8 mouse cellular contexts compared by ENCODE assay signal in the genomic region with DNA sequence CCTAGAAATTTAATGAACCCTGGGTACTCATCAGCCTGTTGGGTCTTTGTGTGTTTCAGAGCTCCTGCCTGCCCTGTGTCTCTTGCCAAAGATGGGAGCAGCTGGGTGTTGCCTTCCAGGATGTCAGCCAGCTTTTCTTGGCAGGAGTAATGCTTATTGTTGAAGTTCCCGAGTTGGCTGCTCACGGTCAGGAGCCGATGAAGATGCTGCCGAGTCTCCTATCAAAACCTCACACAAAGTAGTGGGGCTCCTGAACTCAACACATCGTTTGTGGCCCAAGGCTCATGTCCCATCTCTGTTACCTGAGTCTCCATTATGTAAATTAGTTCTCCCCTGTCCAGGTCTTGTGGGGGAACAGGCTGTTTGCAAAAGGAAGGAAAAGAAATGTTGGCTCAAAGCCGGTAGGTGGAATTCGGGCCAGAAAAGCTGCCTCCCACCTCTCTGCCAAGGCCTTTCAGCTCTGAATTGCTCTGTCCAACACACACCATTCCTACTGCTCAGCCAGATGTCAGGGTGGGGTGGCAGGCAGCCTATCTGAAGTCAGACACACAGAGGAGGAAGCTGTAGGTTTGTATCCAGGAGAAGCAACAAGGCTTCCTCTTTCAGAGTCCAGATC.
DNase-seq lines count a peak whose midpoint lies in the region; ATAC-seq lines count a peak whose summit lies in the region.

No protein-coding gene starts in this region.

- 61% methylated on average over 7 of the region's 7 CpGs for WGBS in forebrain, embryonic 16.5 days
- WGBS in stomach, embryonic 14.5 days = 55% methylated on average over 7 of the region's 7 CpGs

- no peak overlapping the region for H3K4me2 ChIP-seq in forebrain, embryonic 16.5 days (ENCODE audit: low read length)
- no peak overlapping the region for H3K4me2 ChIP-seq in stomach, embryonic 14.5 days (replicated peaks; ENCODE audit: low read depth, low read length)

- peaks cover 8% of the 10 kb centered on the region; the same call in 1 of the 2 replicates for H3K4me1 ChIP-seq in forebrain, embryonic 16.5 days (replicated peaks; ENCODE audit: control insufficient read depth, insufficient read depth, low read length)
- H3K4me1 ChIP-seq in stomach, embryonic 14.5 days (ENCODE audit: control insufficient read depth, insufficient read depth, low read length) = no peaks in the 10 kb centered on the region

- no peak overlapping the region for H3K27ac ChIP-seq in forebrain, embryonic 16.5 days (ENCODE audit: low read length)
- no peak overlapping the region; the same call in 1 of the 2 replicates for H3K27ac ChIP-seq in stomach, embryonic 14.5 days (ENCODE audit: low read length)

- no peaks in the 10 kb centered on the region for H3K36me3 ChIP-seq in forebrain, embryonic 16.5 days (ENCODE audit: control insufficient read depth, insufficient read depth)
- H3K36me3 ChIP-seq in stomach, embryonic 14.5 days (ENCODE audit: control insufficient read depth, insufficient read depth, low read length) = no peaks in the 10 kb centered on the region

- DNase-seq in adrenal gland, adult (ENCODE audit: inconsistent age in 2 of 2, low spot score in 1 of 2) = peak; percentile 26 to 60
- no peak for DNase-seq in adrenal gland, postnatal 4 days (ENCODE audit: low spot score in 2 of 2)
- DNase-seq in adrenal gland, adult 2 months = peak; percentile 57
- DNase-seq in lung, adult 18-20 months = peak; percentile 75 to 86
- DNase-seq in thymus, adult 18-20 months = no peak

- peak; percentile 79 for ATAC-seq in forebrain, embryonic 16.5 days
- ATAC-seq in hematopoietic stem cell, adult 5-6 weeks (replicated peaks in 1 of 2; ENCODE audit: insufficient read depth in 1 of 2, low FRiP score in 2 of 2, low TSS enrichment in 1 of 2, low read depth in 1 of 2, poor library complexity in 2 of 2, severe bottlenecking in 2 of 2) = peak; percentile 54 to 58; a peak in 3 of 4 replicates
- ATAC-seq in stomach, embryonic 14.5 days (ENCODE audit: insufficient number of reproducible peaks, insufficient read depth, low FRiP score, low read depth) = 0 out of 2 replicates have a peak, but pooled peaks have one; percentile 37

- H3K9ac ChIP-seq in forebrain, embryonic 16.5 days (replicated peaks; ENCODE audit: low read depth, low read length) = no peak overlapping the region
- no peak overlapping the region for H3K9ac ChIP-seq in stomach, embryonic 14.5 days (replicated peaks; ENCODE audit: low read depth, low read length)

- H3K27me3 ChIP-seq in forebrain, embryonic 16.5 days (replicated peaks; ENCODE audit: control insufficient read depth, insufficient read depth, low read length) = no peaks in the 10 kb centered on the region
- no peaks in the 10 kb centered on the region for H3K27me3 ChIP-seq in stomach, embryonic 14.5 days (ENCODE audit: control insufficient read depth, insufficient read depth, low read length)

- H3K4me3 ChIP-seq in forebrain, embryonic 16.5 days (replicated peaks; ENCODE audit: low read length) = no peak overlapping the region
- H3K4me3 ChIP-seq in stomach, embryonic 14.5 days (ENCODE audit: low read depth, low read length) = no peak overlapping the region

- H3K9me3 ChIP-seq in forebrain, embryonic 16.5 days (ENCODE audit: control insufficient read depth, low read length) = no peaks in the 10 kb centered on the region
- no peaks in the 10 kb centered on the region for H3K9me3 ChIP-seq in stomach, embryonic 14.5 days (ENCODE audit: control insufficient read depth, low read depth, low read length)

Comparison
In these comparisons a context has a peak if more than half of its experiments do, and no peak if none do; other contexts are left out.
1. DNase-seq: peak in adrenal gland, adult (2 of 2), adrenal gland, adult 2 months (single experiment) and lung, adult 18-20 months (2 of 2); none in adrenal gland, postnatal 4 days (0 of 2) and thymus, adult 18-20 months (0 of 2).
2. Peak in every context shown above with its lines, with median percentiles within 50 percentile points of each other: ATAC-seq.